Mouse (Mus musculus) urinary bladder, adult 18-20 months (tissue): ENCODE measurements around the gene Prkag1.
"Not testable (repeated sequence)": the region's sequence is repeated elsewhere in the genome, so short reads cannot be mapped to it uniquely, and the experiment has no call there.

Source experiments
- DNase-seq, 2 experiments: peaks; one replicate each; pipeline ENCODE4 v3.0.0; 2022; ENCODE audit warnings: low spot score in 2 of 2, mixed read lengths in 2 of 2

The Prkag1 gene

DNA sequence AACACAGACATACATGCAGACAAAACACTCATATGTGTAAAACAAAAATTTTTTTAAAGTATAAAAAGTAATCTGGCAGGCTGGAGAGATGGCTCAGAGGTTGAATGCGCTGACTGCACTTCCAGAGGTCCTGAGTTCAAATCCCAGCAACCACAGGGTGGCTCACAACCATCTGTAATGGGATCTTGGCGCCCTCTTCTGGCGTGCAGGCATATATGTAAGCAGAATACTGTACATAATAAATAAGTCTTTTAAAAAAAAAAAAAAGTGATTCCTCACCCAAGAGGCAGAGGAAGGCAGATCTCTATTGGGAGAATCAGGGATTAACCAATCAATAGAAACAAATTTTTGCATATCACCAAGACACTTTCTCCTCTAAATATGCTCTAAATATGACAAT lies 7.9 kb downstream of the Prkag1 start:
- no peak for DNase-seq

DNA sequence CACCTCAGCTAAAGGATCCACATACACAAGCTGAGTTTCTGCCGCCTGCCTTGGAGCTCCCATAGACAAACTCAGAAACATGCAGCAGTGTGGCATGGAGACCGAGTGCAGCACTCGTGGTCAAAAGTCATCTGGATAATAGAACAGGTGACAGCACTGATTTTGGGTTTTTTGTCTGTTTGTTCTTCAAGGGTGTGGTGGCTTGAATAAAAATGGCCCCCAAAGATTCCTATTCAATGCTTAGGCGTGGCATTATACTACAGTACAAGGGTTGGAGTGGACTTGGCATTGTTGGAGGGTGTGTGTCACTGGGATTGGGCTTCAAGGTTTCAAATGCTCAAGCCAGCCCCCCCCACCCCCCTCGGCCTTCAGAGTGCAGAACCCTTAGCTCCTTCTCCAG lies 9.2 kb downstream of the Prkag1 start:
- no peak for DNase-seq

DNA sequence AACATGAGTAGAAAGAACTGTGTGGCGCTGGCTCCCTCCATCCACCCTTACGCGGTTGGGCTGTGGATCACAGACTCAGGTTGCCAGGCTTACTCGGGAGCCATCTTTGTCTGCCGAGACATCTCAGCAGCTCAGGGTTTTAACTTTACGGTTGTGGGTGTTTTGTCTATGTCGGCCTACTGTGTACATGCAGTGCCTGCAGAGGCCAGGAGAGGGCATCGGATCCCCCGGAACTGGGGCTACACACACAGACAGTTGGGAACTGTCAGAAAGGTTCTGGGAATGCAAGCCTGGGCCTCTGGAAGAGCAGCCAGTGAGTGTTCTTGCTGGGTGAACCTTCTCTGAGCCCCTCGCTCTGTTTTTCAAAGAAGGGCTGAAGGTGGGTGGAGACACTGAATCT lies 9.9 kb downstream of the Prkag1 start:
- DNase-seq = no peak

DNA sequence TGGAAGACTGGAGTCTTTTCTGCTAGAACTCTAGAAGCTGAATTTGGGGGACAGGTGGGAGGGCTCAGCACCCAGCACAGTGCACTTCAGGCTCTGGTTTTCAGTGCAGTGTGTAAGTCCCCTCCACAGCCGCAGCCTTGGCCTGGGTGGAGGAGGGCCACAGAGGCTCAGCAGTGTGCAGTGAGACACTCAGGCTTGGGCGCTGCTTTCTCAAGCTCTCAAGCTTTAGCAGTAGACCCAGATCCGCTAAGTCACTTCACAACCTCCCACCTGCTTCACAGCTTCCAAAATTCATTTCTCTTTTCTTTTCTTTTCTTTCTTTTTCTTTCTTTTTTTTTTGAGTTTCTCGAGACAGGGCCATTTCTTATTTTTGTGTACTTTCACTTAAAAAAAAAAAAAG lies 10.4 kb downstream of the Prkag1 start:
- no peak for DNase-seq

DNA sequence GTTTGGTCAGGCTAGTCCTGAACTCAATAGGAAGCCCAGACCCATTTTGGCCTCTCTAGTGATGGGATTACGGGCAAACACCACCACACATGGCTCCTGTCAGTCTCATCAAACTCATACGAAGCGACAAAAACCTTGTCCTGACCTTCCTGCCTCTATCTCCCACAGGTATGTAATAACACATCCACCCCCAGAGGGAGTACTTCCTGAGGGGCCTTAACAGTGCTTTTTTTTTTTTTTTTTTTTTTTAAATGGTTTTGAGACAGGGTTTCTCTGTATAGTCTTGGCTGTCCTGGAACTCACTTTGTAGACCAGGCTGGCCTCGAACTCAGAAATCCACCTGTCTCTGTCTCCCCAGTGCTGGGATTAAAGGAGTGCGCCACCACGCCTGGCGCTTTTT lies 13.2 kb downstream of the Prkag1 start:
- no peak for DNase-seq

DNA sequence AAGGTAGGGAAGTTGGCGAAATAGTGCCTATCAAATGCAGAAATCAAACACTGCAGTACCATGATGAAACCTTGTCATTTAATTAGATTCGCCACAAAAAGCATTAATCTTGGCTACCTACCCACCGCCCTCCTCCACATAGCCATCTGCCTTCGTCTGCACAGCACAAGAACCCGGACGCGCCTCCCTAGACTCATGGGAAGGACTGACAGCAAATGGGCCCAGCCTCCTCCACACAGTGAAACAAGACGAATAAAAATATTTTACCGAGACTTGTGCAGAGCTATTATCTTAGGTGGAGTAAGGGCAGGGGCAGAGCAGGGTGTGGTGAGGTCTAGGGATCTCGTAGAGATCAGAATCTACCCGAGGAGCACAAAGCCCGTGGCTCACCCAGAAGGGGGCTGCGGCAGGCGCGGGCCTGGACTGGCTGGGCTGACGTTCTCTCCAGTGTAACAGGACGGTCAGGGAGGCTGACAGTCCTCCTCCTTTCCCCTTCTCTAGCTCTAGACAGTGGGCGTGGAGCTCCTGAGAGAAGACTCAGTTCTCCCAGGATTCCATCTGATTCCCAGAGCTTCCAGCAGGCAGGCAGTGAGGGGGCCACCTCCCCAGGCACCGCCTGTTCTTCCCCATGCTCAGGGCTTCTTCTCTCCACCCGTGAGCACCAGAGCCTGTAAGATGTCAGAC lies 18.4 kb downstream of the Prkag1 start:
- DNase-seq = no peak

DNA sequence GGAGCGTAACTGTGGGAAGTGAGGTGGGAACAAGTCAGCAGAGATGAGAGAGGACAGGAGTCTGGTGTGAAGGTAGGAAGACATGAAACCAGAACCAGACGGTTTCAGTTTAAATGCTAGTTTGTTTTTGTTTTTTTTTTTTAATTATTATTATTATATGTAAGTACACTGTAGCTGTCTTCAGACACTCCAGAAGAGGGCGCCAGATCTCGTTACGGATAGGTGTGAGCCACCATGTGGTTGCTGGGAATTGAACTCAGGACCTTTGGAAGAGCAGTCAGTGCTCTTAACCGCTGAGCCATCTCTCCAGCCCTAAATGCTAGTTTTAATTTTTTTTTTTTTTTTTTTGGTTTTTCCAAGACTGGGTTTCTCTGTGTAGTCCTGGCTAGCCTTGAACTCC lies 21.1 kb downstream of the Prkag1 start:
- not testable (repeated sequence) for DNase-seq

DNA sequence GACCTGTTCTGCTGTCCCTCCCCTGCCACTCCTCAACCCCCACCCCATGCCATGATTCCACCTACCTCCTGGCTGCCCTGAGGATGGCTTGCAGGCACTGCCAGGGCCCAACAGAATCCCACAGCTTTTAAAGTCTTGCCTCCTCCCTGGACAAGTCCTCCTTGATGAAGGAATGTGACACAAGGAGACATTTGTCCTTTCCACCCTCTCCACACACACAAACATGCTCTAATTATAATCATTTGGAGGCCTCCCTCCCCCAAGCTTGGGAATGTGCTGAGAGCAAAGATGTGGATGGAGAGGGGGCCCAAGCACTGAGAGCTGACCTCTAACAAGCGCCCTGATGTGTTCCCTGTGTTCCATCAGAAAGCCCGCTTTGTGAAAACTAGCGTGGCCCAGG lies 21.9 kb downstream of the Prkag1 start, which contains the start of gene Ddn:
Gene Ddn (minus strand): TSS at position 101 of the 400 bp plus-strand sequence.
- DNase-seq = no peak

DNA sequence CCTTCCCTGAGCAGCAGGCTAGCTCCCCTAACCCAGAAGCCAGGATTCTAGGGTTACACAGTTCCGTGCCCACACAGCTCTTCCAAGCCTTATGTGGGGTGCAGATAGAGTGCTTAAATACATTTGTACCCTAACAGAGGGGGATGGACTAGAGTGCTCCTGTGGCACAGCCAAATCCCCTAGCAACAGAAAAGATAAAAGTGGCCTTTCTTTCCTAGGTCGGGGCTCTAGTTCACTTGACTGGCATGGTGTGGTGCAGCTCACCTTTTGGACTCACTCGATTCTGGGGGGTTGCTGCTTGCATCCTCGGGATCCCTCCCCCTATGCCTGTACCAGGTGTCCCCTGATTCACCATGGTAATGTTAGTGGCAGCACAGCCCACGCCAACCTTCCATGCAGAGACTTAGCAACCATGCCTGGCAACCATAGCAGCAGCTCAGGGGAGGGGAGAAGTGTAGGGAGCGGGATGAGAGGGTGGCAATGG lies 22.6 kb downstream of the Prkag1 start:
- DNase-seq = no peak

DNA sequence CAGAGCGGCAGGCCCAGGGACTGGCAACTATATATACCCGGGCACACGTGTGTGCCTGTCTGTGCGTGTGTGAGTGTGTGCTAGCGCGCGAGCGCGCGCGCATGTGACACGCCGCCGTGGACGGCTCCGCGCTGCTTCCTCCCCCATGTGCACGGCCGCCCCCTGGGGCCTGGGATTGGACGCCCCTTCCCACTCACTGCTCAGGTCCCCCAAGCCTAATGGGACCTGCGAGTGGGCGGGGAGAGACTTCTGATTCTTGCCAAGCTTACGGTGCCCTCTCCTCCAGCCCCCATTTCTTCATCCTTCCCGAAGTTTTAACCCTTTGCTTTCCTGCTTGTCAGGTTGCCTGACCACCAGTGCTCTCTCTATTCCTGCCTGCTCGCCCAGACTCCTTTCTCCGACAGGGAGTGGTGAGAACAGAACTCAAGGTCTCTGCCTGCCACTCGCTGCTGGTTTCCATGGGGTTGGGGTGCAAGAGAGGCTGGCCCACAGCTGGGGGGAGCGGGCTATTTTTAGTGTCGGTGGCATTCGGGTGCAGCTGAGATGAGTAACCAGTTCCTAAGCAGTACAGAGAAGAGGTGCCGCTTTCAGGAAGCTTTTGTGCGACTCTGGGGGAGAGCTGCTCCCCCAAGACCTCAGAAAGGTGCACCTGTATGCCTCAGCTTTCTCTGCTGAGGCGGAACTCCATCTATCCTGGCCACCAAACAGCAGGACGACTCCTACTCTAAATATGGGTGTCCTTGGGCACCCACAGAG lies 23.2 kb downstream of the Prkag1 start:
- no peak for DNase-seq

DNA sequence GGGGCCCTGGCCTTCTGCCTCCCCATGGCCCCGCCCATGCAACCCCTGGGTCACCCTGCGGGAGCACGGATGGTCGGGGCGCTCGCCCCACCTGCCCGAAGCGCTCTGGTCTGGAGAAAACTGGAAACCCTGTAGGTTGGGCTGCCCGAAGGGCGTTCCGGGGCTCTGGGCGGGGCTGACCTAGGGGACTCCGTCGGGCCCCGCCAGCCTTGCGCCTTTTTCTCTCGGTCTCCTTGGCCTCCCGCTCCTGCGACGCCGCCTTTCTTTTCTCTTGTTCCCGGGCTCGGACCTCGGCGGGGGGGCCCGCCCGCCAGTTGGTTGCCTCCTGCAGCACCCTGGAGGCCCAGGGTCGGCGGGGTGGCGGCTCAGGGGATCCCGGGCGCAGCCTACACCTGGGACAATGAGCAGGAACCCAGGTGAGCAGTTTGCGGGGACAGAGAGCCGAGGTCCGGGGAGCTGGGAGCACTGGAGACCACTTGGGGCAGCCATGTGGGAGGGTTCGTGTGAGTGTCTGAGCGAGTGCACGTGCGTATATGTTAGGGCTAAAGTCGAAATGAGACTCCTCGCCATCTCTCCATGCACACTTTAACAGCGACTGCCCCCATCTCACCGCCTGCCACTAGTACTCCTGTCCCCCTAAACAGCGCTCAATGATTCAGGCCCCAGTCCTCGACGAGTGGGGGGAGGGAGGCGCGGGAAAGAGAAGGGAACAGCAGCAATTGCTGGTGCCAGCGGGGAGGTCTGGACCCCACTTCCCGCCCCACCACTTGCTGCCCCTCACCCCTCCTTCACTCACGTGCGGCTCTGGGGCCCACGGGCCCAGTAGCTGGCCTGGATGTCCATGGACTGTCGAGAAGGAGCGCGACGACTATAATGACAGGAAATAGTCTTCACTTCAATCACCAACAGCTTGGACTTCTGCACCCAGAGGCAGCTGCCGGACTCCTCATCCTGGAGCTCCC lies 24.2 kb downstream of the Prkag1 start:
- no peak for DNase-seq

DNA sequence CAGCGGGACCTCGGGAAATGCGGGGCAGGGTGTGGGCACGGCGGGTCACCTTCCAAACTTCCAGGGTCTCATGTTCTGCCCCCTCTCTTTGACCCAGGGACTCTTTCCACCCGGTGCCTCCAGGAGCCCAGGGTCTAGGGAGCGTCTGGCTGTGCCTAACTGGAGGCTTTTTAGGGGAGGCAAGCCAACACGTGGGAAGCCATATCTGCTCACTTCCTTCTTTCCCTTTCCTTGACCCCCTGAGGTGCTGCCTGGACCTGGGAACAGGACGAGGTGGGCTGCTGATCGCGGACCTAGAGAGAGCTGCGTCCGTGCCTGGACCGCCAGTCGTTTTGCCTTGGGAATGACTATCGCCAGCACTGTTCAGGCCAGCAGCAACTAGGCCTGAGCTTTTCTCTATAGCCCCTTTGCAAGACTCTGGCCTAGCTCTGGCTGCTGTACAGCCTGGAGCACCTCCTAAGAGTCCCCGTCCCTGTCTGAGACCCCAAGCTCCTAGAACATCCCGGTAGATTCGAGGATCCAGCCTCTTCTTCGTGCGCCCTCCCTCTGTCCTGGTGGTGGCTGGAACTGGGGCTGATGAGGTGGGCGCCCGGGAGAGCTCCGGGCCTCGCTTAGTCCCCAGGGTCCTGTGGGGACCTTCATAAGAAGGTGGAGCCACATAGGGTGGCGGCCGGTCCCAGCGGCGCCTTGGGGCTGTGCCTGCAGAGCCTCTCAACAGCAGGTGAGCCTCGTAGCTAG lies 25.1 kb downstream of the Prkag1 start:
- DNase-seq = no peak

DNA sequence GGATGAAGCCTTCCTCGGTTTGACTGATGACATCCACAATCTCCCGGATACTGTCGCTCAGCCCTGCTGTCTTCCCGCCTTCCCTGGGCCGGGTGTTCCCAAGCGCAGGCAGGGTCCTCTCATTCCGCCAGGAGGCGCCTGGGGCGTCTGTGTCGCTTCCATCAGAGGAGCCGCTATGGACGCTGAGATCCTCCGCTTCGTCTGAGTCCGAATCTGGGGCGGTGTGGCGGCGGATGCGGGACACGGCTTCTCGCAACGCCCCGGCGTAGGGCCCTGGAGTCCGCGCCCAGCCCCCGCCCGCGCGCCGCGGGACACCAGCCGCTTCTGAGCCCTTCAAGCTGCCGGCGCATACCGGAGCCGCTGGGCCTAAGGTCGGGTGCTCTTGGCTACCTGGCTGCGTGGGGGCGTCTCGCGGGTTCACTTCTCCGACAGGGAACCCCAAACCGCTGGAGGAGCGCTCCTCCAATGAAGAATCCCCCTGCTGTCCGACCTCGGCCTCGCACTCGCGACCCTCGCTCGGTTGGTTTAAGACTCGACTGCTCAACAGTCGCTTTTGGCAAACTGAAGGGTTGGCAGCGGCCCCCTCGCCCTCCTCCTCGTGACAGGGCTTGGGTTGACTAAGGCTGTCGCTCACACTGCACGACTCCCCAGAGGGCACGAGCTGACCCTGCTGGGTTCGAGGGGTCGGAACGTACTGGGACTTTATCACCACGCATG lies 25.8 kb downstream of the Prkag1 start:
- DNase-seq = peak; percentile 43 to 68

DNA sequence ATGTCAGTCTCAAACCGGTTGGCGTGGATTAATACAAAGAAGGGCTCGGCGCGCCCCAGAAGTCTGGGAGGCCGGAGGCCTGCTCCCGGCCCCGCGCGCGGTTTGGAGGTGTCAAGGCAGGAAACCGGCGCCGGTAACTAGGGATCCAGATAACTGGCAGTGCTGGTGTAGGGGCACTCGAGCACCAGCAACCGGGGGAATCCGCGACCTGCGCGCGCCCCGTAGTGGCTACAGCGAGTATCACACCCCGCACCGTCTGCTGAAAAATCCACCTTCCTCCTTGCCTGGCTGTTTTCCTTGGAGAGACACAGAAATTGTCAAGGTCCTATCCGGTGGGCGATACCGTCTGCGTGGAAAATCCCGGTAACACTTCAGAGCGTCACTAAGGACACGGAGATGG lies 27.3 kb downstream of the Prkag1 start:
- peak; percentile 61 to 85 for DNase-seq

DNA sequence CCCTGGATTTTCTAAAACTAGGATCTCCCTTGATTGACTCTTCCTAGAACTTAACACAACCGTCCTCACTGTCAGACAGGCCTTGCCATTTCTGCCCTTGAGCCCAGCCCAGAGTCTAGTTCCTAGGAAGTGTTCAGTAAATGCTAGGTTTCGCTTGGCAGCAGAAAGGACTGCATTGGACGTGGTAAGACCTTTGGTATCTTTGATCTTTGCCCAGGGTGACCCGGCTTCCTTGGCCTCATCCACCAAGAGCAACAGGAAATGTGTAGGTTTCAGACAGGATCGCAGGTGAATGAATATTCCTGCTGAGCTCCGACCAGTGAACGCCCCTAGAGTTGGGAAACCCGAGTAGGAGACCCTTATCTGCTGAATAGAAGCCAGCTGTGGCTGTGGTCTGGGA lies 28.4 kb downstream of the Prkag1 start:
- DNase-seq = no peak

DNA sequence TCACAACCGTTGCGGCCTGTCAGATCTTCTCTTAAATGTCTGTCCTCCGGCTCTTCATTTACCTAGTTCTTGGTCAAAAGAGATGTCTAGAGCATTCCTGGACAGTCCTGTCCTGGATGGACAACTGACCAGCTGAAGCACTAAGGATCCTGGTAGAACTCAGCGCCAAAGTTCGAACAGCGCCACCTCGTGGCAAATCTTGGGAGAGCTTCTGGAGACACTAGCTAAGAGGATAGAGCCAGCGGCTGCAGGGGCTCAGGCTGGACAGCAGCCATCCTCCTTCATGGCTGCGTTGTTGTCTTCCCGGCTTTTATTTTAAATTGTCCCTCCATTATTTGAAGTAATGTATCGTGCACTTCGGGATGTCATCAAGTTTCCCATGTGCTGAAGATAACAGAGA lies 31.9 kb downstream of the Prkag1 start:
- DNase-seq = peak in 1 of 2 experiments; percentile 77

DNA sequence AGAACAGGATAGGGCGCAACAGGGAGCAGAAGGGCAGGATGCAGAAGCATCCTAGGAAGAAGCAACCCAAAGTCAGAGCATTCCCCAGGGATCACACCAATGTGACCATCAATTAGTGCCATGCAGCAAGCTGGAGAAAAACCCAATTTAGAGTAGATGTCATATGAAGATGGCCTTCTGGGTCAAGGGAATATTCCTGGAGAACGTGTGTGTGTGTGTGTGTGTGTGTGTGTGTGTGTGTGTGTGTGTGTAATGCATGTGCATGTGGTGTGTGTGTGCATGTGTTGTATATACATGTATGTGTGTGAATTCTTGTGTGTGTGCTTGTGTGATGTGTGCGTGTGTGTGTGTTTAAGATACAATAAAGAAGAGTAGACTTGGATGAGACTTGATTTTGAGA lies 32.4 kb downstream of the Prkag1 start:
- DNase-seq = no peak

DNA sequence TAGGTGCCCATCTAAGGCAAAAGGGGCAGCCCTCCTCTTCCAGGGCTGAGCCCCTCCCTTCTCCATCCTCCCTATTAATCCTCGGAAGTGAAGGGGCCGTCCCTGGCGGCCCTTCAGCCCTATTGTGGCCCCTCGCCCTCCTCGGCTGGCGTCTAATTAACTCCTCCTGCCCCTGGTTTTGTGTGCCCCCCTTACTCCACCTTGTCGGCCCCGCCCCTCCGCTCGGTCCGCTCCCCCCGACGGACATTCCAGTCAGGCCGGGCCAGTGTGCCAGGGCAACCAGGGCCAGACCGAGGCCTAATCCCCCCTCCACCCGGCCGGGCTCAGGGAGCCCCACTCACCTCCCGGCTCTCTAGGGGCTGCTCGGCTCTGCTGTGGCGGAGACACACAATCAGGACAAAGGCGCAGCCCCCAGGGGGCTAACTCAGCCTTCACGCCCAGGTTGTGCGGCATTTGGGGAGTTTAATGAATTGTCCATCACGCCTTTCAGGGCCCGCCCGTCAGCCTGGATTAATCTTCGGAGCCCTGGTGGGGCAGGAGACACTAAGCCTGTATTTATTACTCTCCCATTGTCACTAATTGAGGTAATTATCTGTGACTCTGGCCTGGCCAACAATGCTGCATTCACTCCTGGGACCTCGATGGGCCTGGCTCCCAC lies 33.4 kb downstream of the Prkag1 start:
- no peak for DNase-seq

DNA sequence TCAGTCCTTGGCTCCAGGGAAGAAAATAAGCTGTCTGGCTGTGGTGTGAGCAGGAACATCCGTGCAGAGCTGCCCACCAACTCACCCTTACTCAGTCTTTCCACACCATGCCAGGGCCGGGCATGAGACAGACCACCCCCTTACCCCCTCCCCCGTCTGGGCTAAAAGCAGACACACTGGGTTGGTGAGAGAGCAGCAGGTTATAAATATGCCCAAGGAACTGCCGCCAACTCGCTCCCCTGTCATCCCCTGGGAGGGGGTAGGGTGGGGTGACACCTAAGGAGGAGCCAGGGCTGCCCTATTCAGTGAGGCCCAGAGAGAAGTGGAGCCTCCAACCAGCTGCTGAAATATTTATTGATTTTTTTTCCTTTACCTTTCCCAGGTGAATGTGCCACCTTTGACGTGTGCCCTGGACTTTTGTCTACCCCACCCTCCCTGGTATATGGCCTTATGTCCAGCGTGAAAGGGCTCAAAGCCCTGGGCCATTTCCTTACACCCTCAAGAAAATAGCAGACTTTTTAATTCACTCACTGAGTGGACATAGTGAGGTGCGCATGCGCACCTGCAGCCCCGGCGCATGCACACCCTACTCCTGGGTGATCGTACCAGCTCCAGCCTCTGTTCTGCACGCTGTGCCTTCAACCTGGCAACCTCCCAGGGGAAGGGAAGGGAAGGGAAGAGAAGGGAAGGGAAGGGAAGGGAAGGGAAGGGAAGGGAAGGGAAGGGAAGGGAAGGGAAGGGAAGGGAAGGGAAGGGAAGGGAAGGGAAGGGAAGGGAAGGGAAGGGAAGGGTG lies 34.3 kb downstream of the Prkag1 start:
- no peak for DNase-seq
